Mouse (Mus musculus) ES-Bruce4 (cell line): ENCODE measurements around the gene Plxnb1. TPM values are rescaled to one million over a fixed set of nuclear protein-coding genes. Genes with fewer than 3 reads are reported as not detected.
"Not testable (repeated sequence)": the region's sequence is repeated elsewhere in the genome, so short reads cannot be mapped to it uniquely, and the experiment has no call there.

Experiments used
- H3K27ac ChIP-seq: 2 replicates; pipeline ENCODE4 v1.5.1; 2012; ENCODE audit warnings: low read length, inconsistent platforms; ENCODE audit not compliant: insufficient read depth
- H3K27me3 ChIP-seq: 2 replicates; pipeline ENCODE4 v1.6.1; 2012; ENCODE audit warnings: mild to moderate bottlenecking, low read length, inconsistent platforms; ENCODE audit not compliant: control insufficient read depth, poor library complexity, insufficient read depth, severe bottlenecking
- H3K36me3 ChIP-seq: 2 replicates; pipeline ENCODE4 v1.6.1; 2012; ENCODE audit warnings: inconsistent platforms, mild to moderate bottlenecking, low read length, moderate library complexity; ENCODE audit not compliant: control insufficient read depth, poor library complexity, insufficient read depth, severe bottlenecking
- H3K4me1 ChIP-seq: one replicate; pipeline ENCODE4 v1.8.1; 2011; ENCODE audit warnings: low read length; ENCODE audit not compliant: control insufficient read depth, insufficient read depth
- H3K4me3 ChIP-seq: 2 replicates; pipeline ENCODE4 v1.5.1; 2011; ENCODE audit warnings: low read depth, mild to moderate bottlenecking, low read length
- H3K9ac ChIP-seq: 2 replicates; pipeline ENCODE4 v1.6.1; 2012; ENCODE audit warnings: low read depth, mild to moderate bottlenecking, inconsistent platforms; ENCODE audit not compliant: poor library complexity, severe bottlenecking
- H3K9me3 ChIP-seq: replicated peaks from 2 replicates; pipeline ENCODE4 v1.6.1; 2012; ENCODE audit warnings: mild to moderate bottlenecking, low read length, inconsistent platforms; ENCODE audit not compliant: control insufficient read depth, poor library complexity, insufficient read depth, severe bottlenecking
- CTCF ChIP-seq: IDR thresholded peaks from one replicate; pipeline ENCODE4 v1.8.1; 2011; ENCODE audit warnings: low read depth, low read length
- EP300 ChIP-seq: IDR thresholded peaks from 2 replicates; pipeline ENCODE4 v1.6.1; 2011; ENCODE audit warnings: low read depth, low read length; ENCODE audit not compliant: insufficient read depth
- POLR2A ChIP-seq: IDR thresholded peaks from one replicate; pipeline ENCODE4 v1.8.1; 2011; ENCODE audit warnings: low read length; ENCODE audit not compliant: insufficient read depth
- polyA plus RNA-seq: library from polyadenylated mRNA; stranded (reverse); fragments of >200 nt; gene quantifications from 2 replicates; pipeline ENCODE4 v1.2.4, GENCODE M21; 2011; ENCODE audit warnings: low read depth; ENCODE audit not compliant: missing spikeins, insufficient read depth, insufficient read length

Plxnb1 gene
- polyA plus RNA-seq, 1 experiment = 16.1 TPM

DNA sequence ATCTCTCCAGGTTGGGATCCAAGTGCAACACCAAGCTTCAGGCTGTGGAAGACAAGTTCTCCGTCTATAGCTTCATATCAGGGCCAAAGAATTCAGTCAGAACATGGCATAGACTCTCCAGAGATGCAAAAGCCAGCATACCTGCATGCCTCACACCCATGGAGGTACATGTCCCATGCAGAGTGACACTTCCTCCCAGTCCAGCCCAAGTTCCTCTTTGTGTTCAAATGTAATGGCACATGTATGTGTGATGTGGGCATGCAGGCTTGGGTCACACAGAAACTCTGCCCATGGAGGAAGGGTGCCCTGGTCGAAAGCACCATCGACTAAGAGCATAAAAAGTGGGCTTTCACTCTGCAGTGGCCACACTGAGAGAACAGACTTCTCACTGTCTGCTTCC, 29.0 kb downstream of the Plxnb1 start:
- no peaks in the 10 kb centered on the region for H3K9me3 ChIP-seq
- H3K27ac ChIP-seq = no peak overlapping the region
- H3K4me1 ChIP-seq = no peaks in the 10 kb centered on the region
- H3K9ac ChIP-seq = no peak overlapping the region
- TF ChIP-seq CTCF (no peak), EP300 (no peak), POLR2A (no peak)
- no peaks in the 10 kb centered on the region for H3K27me3 ChIP-seq
- no peak overlapping the region for H3K4me3 ChIP-seq
- H3K36me3 ChIP-seq = no peaks in the 10 kb centered on the region

GRCm38 (mm10) chr9:109125043-109125442, 29.9 kb downstream of the Plxnb1 start:
- H3K36me3 ChIP-seq = no peaks in the 10 kb centered on the region
- H3K27ac ChIP-seq = no peak overlapping the region
- no peaks in the 10 kb centered on the region for H3K27me3 ChIP-seq
- no peaks in the 10 kb centered on the region for H3K4me1 ChIP-seq
- TF ChIP-seq POLR2A (no peak), EP300 (no peak), CTCF (no peak)
- H3K9me3 ChIP-seq = no peaks in the 10 kb centered on the region
- no peak overlapping the region for H3K9ac ChIP-seq
- no peak overlapping the region for H3K4me3 ChIP-seq

DNA sequence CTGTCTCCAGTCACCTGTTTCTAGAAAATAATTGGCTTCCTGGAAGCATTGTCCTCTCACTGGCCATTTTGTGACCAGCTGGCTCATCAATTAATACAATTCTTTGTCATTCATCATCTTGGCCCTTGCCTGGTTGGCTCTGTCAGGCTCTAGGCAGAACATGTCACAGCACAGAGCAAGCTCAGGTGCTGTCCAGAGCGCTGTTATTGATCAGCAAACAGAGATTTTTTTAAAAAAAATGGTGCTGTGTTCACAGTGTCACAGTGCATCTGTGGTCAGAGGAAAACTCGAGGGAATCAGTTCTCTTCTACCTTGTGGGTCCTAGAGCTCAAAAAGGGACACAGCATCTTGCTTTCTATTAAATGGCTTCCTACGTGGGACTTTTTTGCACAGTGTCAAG, 30.3 kb downstream of the Plxnb1 start:
- no peak for TF ChIP-seq CTCF
- TF ChIP-seq POLR2A = no peak
- no peak for TF ChIP-seq EP300
- Histone ChIP-seq H3K27ac (no peak overlapping the region), H3K4me1 (no peaks in the 10 kb centered on the region), H3K9ac (no peak overlapping the region), H3K9me3 (peaks cover 2% of the 10 kb centered on the region; the same call in 1 of the 2 replicates), H3K27me3 (no peaks in the 10 kb centered on the region), H3K4me3 (no peak overlapping the region), H3K36me3 (no peaks in the 10 kb centered on the region)

DNA sequence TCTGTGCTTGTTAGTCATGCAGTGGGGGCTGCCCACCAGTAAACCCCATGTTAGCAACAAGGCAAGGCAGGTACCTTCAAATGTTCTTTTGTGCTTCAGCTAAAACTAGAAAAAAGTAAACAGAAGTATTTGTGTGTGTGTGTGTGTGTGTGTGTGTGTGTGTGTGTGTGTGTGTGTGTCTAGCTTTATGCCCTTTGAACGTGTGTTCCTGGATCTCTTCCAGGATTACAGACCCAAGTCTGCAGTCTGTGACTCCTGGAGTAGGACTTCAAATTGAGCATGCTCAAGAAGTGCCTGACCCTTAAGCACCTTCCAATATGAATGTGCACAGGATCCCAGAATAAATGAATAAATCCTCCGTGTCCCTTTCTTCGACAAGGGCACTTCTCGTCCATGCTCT, 31.9 kb downstream of the Plxnb1 start:
- Histone ChIP-seq H3K27ac (no peak overlapping the region), H3K9me3 (peaks cover 5% of the 10 kb centered on the region; the same call in 1 of the 2 replicates), H3K4me3 (no peak overlapping the region), H3K4me1 (no peaks in the 10 kb centered on the region), H3K36me3 (no peaks in the 10 kb centered on the region), H3K9ac (no peak overlapping the region), H3K27me3 (no peaks in the 10 kb centered on the region)
- TF ChIP-seq CTCF (no peak), POLR2A (no peak), EP300 (no peak)

DNA sequence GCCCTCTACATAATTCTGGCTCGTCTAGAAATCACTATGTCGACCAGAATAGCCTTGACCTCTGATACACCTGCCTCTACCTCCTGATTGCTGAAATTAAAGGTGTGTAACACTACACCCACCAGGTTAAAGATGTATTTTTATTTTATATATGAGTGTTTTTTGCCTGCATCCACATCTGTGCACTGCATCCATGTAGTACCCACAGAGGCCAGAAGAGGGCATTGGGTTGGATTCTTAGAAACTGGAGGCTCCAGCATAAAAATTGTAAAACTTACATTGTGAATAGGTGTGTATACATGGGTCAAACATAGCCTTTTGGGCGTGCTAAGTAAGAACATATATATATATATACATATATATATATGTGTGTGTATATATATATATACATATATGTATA, 33.0 kb downstream of the Plxnb1 start:
- H3K9ac ChIP-seq = no peak overlapping the region
- H3K27me3 ChIP-seq = no peaks in the 10 kb centered on the region
- no peak overlapping the region for H3K4me3 ChIP-seq
- no peak for TF ChIP-seq CTCF
- no peak for TF ChIP-seq EP300
- TF ChIP-seq POLR2A = no peak
- H3K4me1 ChIP-seq = no peaks in the 10 kb centered on the region
- H3K36me3 ChIP-seq = no peaks in the 10 kb centered on the region
- no peak overlapping the region for H3K27ac ChIP-seq
- peaks cover 5% of the 10 kb centered on the region; the same call in 1 of the 2 replicates for H3K9me3 ChIP-seq

DNA sequence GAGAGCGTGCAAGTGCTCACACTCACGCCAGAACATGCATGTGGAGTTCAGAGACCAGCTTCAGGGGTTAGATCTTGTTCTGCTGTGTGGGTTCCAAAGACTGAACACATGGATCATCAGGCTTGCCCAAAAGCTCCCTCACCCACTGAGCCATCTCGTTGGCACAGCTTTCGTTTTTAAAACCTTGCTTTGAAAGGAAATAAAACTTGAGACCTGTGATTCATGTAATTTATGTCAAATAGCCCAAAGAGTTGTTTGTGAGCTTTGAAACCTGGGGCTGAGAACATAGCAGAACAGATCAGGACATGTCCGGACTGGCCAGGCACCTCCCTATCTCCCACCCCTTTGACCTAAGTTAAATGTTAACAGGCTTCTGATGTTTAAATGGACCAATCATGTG, 34.9 kb downstream of the Plxnb1 start:
- no peak overlapping the region; the same call in 1 of the 2 replicates for H3K27ac ChIP-seq
- H3K9me3 ChIP-seq = peaks cover 5% of the 10 kb centered on the region; the same call in 1 of the 2 replicates
- no peaks in the 10 kb centered on the region for H3K4me1 ChIP-seq
- H3K9ac ChIP-seq = no peak overlapping the region
- H3K4me3 ChIP-seq = no peak overlapping the region
- H3K36me3 ChIP-seq = no peaks in the 10 kb centered on the region
- H3K27me3 ChIP-seq = no peaks in the 10 kb centered on the region
- no peak for TF ChIP-seq CTCF

DNA sequence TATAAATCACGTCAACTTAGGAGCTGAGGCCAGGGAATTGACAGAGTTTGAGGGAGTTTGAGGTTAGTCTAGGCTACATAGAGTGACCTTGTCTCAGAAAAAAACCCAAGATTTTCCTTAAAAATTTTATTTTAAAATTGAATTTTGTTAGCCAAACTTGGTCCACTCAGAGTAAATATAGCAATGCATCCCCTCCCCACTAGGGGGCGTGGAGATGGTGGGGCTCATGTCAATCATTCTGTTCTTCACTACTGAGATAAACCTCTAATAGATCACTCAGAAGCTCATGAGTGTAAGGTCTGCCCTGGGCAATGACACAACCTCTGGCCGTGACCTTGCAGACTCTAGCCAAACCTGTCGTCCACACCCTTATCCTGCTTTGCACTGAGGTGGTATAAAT, 45.2 kb downstream of the Plxnb1 start:
- H3K9me3 ChIP-seq = peaks cover 10% of the 10 kb centered on the region; the same call in 1 of the 2 replicates

More for the DNA sequence above, 45.2 kb downstream of the Plxnb1 start:
- H3K27ac ChIP-seq, H3K36me3 ChIP-seq, H3K4me1 ChIP-seq, H3K27me3 ChIP-seq, H3K9ac ChIP-seq, H3K4me3 ChIP-seq: not testable (repeated sequence)
